In the genomic region with DNA sequence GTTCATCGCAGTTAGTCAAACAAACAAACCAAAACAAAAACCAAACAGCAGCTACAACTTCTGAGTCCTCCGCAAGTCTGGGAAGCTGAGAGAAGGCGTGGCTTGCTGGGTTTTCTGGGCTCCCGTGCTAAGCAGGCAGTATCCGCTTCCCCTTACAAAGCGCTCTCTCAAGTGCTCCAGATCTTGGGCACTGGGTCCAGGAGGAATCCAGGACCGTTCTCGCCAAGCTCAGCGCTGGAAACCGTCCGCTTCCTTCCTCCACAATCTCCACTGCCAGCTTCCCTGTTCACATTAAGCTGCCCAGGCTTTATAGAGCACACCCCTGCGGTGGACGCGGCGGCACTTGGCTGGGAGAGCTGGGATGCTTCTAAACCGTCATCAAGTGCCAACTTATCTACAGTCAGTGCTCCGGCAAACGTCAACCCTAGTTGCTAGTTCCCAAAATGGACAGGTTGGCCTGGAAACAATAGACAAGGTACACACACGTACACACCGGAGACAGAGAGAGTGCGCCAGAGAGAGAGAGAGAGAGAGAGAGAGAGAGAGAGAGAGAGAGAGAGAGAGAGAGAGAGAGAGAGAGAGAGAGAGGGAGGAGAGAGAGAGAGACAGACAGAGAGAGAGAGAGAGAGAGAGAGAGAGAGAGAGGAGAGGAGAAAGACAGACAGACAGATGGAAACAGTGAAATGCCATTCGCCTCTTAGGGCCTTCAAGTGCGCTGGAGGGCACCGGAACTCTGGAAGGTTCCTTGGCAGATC, we compare ENCODE assay signal across 8 mouse cellular contexts. TPM values are rescaled to one million over a fixed set of nuclear protein-coding genes. Genes with fewer than 3 reads are reported as not detected.
DNase-seq lines count a peak whose midpoint lies in the region; ATAC-seq lines count a peak whose summit lies in the region.

No protein-coding gene starts in this region.

- H3K36me3 ChIP-seq in embryonic facial prominence, embryonic 13.5 days: no peaks in the 10 kb centered on the region
- no peaks in the 10 kb centered on the region for H3K36me3 ChIP-seq in limb, embryonic 13.5 days
- no peaks in the 10 kb centered on the region for H3K36me3 ChIP-seq in midbrain, embryonic 14.5 days (ENCODE audit: control insufficient read depth, insufficient read depth, low read length)

- H3K9ac ChIP-seq in embryonic facial prominence, embryonic 13.5 days: peak overlapping the region; percentile 87
- H3K9ac ChIP-seq in limb, embryonic 13.5 days: peak overlapping the region; percentile 89
- peak overlapping the region; percentile 85 for H3K9ac ChIP-seq in midbrain, embryonic 14.5 days (replicated peaks; ENCODE audit: low read length)

- peaks cover 33% of the 10 kb centered on the region for H3K4me1 ChIP-seq in embryonic facial prominence, embryonic 13.5 days
- peaks cover 43% of the 10 kb centered on the region for H3K4me1 ChIP-seq in limb, embryonic 13.5 days
- H3K4me1 ChIP-seq in midbrain, embryonic 14.5 days (ENCODE audit: control insufficient read depth, insufficient read depth, low read length): peaks cover 13% of the 10 kb centered on the region; the same call in 1 of the 2 replicates

- no peaks in the 10 kb centered on the region for H3K9me3 ChIP-seq in embryonic facial prominence, embryonic 13.5 days
- no peaks in the 10 kb centered on the region for H3K9me3 ChIP-seq in limb, embryonic 13.5 days
- H3K9me3 ChIP-seq in midbrain, embryonic 14.5 days (ENCODE audit: control insufficient read depth, low read length): no peaks in the 10 kb centered on the region

- peak overlapping the region; percentile 68 for H3K4me3 ChIP-seq in embryonic facial prominence, embryonic 13.5 days
- H3K4me3 ChIP-seq in limb, embryonic 13.5 days: peak overlapping the region; percentile 79
- H3K4me3 ChIP-seq in midbrain, embryonic 14.5 days (replicated peaks; ENCODE audit: low read depth, low read length): peak overlapping the region; percentile 82

- peaks cover 8% of the 10 kb centered on the region for H3K27me3 ChIP-seq in embryonic facial prominence, embryonic 13.5 days
- H3K27me3 ChIP-seq in limb, embryonic 13.5 days: no peaks in the 10 kb centered on the region
- peaks cover 3% of the 10 kb centered on the region; the same call in 1 of the 2 replicates for H3K27me3 ChIP-seq in midbrain, embryonic 14.5 days (ENCODE audit: control insufficient read depth, insufficient read depth, low read length)

- H3K27ac ChIP-seq in embryonic facial prominence, embryonic 13.5 days: peak overlapping the region; percentile 85
- peak overlapping the region; percentile 75; the same call in 1 of the 2 replicates for H3K27ac ChIP-seq in limb, embryonic 13.5 days
- H3K27ac ChIP-seq in midbrain, embryonic 14.5 days (replicated peaks; ENCODE audit: low read depth, low read length): peak overlapping the region; percentile 89

- ATAC-seq in embryonic facial prominence, embryonic 13.5 days (ENCODE audit: insufficient number of reproducible peaks, insufficient read depth, low FRiP score, low TSS enrichment, low read depth): no peak
- ATAC-seq in limb, embryonic 13.5 days (ENCODE audit: low FRiP score, low read depth): peak; percentile 24; the same call in 1 of the 2 replicates
- ATAC-seq in midbrain, embryonic 14.5 days (ENCODE audit: low FRiP score, low TSS enrichment): no peak

- DNase-seq in 416B (ENCODE audit: low read depth): peak; percentile 81
- peak; percentile 69 to 76 for DNase-seq in adrenal gland, postnatal 36 days
- DNase-seq in heart, adult 8-10 months (ENCODE audit: low spot score): peak; percentile 67
- DNase-seq in kidney, adult 8-10 months: peak; percentile 70 to 78
- DNase-seq in midbrain, embryonic 14.5 days: peak; percentile 77
- peak; percentile 38 for DNase-seq in spleen, adult 12 weeks (ENCODE audit: low spot score)

- WGBS in embryonic facial prominence, embryonic 13.5 days: under 1% methylated on average over 24 of the region's 24 CpGs
- WGBS in limb, embryonic 13.5 days: under 1% methylated on average over 24 of the region's 24 CpGs
- WGBS in midbrain, embryonic 14.5 days: under 1% methylated on average over 24 of the region's 24 CpGs

- peak overlapping the region; percentile 92 for H3K4me2 ChIP-seq in embryonic facial prominence, embryonic 13.5 days
- H3K4me2 ChIP-seq in limb, embryonic 13.5 days (replicated peaks): peak overlapping the region; percentile 92
- peak overlapping the region; percentile 88 for H3K4me2 ChIP-seq in midbrain, embryonic 14.5 days (ENCODE audit: low read length)

RNA-seq across cellular contexts. Expression of a gene that starts 1.4 kb away (rescaled TPM):
- 10 to 100 TPM; 29.5 to 30.1 TPM for total RNA-seq in adrenal gland, postnatal 36 days (2021)
- polyA plus RNA-seq in embryonic facial prominence, embryonic 13.5 days (2015; fragmentation: Nextera tagmentation; extraction: Ambion mirVana): 5.3 and 5.5 TPM in 2 replicates
- 10 to 100 TPM in 1 of 4 experiments, 1 to 10 TPM in 3; 5.3 to 10.6 (median 7.6) TPM for total RNA-seq in heart, adult 8-10 months (2022)
- 5.9 and 6.4 TPM in 2 replicates for polyA plus RNA-seq in limb, embryonic 13.5 days (2015; fragmentation: Nextera tagmentation; extraction: Ambion mirVana)
- 9.9 and 11.8 TPM in 2 replicates for polyA plus RNA-seq in midbrain, embryonic 14.5 days (2014; fragmentation: Nextera tagmentation; extraction: Ambion mirVana)

RNA-seq across cellular contexts. Expression of a gene that starts 53.8 kb away (rescaled TPM):
- under 1 TPM in 1 of 2 experiments, not detected in 1; 0.17 TPM for total RNA-seq in adrenal gland, postnatal 36 days (2021)
- polyA plus RNA-seq in embryonic facial prominence, embryonic 13.5 days (2015; fragmentation: Nextera tagmentation; extraction: Ambion mirVana): 0.13 TPM in 1 of 2 replicates, not detected in the other
- not detected for total RNA-seq in heart, adult 8-10 months (2022)
- not detected in 2 replicates for polyA plus RNA-seq in limb, embryonic 13.5 days (2015; fragmentation: Nextera tagmentation; extraction: Ambion mirVana)
- polyA plus RNA-seq in midbrain, embryonic 14.5 days (2014; fragmentation: Nextera tagmentation; extraction: Ambion mirVana): 0.23 and 0.41 TPM in 2 replicates
